Mouse (Mus musculus): ENCODE results near the gene Crybb3.

- TF ChIP-seq EP300 (IDR thresholded peaks at IDR 0.05; ENCODE audit: low read depth), result no peak
- TF ChIP-seq CTCF (IDR thresholded peaks at IDR 0.05; ENCODE audit: low read depth), result no peak
These were observed 16.2 kb upstream of the Crybb3 start for GRCm38 (mm10) chr5:113097551-113097950.

Data from heart, postnatal 0 days (tissue).